Mouse (Mus musculus): ENCODE results near the gene Dtx4.

DNA sequence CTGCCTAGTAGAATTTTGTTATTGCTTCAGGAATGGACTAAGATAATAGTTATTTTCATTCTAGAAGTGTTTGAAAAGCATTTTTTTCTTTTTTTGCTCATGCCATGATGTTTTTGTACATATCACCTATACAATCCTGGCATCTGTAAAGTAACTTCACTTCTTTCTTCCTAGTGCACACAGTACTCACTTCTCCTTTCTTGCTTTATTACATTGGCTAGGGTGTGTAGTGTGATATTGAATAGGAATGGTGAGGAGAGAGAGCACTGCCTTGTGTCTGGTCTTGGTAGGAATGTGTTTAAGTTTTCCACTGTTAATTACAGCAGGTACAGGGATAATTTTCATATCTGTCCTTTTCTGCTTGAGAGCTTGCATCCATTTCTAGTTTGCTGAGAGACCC is 13.4 kb upstream of the Dtx4 start:
- TF ChIP-seq POLR2A (IDR thresholded peaks at IDR 0.05; ENCODE audit: borderline replicate concordance, extremely low read depth, insufficient read depth, insufficient read length, poor library complexity, severe bottlenecking) (no peak), CTCF (IDR thresholded peaks at IDR 0.05; ENCODE audit: borderline replicate concordance, extremely low read depth, insufficient read depth, insufficient read length) (no peak)
